Mouse (Mus musculus): ENCODE data around the gene Asb2. TPM values are rescaled to one million over a fixed set of nuclear protein-coding genes. Genes with fewer than 3 reads are reported as not detected.

Asb2 gene
- polyA plus RNA-seq, 1 experiment from 2014 or later, result 0.56 TPM

- H3K4me3 ChIP-seq (replicated peaks), result no peak overlapping the region
- H3K4me2 ChIP-seq, result no peak overlapping the region
- H3K36me3 ChIP-seq (replicated peaks), result no peaks in the 10 kb centered on the region
- H3K9ac ChIP-seq, result no peak overlapping the region
- H3K27ac ChIP-seq, result no peak overlapping the region
- ATAC-seq (ENCODE audit: low FRiP score), result no peak
- peaks cover 6% of the 10 kb centered on the region for H3K9me3 ChIP-seq
- WGBS, result 83% methylated on average over 4 of the region's 4 CpGs
- no peaks in the 10 kb centered on the region for H3K4me1 ChIP-seq
- H3K27me3 ChIP-seq, result no peaks in the 10 kb centered on the region
Observed at GRCm38 (mm10) chr12:103276422-103276821, 79.4 kb downstream of the Asb2 start.

DNA sequence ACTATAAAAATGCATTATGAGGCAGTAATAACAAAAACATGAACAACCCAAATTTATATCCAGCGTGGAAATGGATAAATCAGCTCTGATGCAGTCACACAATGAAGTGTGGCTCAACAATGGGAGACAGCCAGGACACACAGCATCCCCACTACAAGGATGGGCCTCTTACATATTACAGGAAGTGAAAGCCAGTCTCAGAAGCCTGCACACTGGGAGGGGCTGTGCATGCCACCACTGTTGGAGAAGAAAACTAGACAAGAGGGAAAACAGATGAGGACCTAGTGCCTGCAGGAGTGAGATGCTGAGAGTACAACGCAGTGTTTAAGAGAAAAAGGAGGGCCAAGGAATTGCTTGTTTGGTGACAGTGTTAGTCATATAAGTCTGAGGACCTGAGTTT is 82.1 kb downstream of the Asb2 start:
- Histone ChIP-seq H3K27me3 (no peaks in the 10 kb centered on the region), H3K36me3 (replicated peaks) (no peaks in the 10 kb centered on the region), H3K4me3 (replicated peaks) (no peak overlapping the region), H3K9ac (no peak overlapping the region), H3K4me1 (no peaks in the 10 kb centered on the region), H3K4me2 (no peak overlapping the region), H3K9me3 (peaks cover 6% of the 10 kb centered on the region), H3K27ac (no peak overlapping the region)
- no peak for ATAC-seq (ENCODE audit: low FRiP score)
- 99% methylated on average over 2 of the region's 2 CpGs for WGBS

GRCm38 (mm10) chr12:103273051-103273450 is 82.8 kb downstream of the Asb2 start:
- H3K9ac ChIP-seq, result no peak overlapping the region
- 68% methylated on average over 6 of the region's 6 CpGs for WGBS
- H3K9me3 ChIP-seq, result peaks cover 5% of the 10 kb centered on the region
- no peaks in the 10 kb centered on the region for H3K27me3 ChIP-seq
- ATAC-seq (ENCODE audit: low FRiP score), result no peak
- no peaks in the 10 kb centered on the region for H3K36me3 ChIP-seq (replicated peaks)
- no peak overlapping the region for H3K4me3 ChIP-seq (replicated peaks)
- H3K27ac ChIP-seq, result no peak overlapping the region
- no peaks in the 10 kb centered on the region for H3K4me1 ChIP-seq
- H3K4me2 ChIP-seq, result no peak overlapping the region

- Histone ChIP-seq H3K27me3 (no peaks in the 10 kb centered on the region), H3K27ac (no peak overlapping the region), H3K4me1 (no peaks in the 10 kb centered on the region), H3K36me3 (replicated peaks) (no peaks in the 10 kb centered on the region), H3K9ac (no peak overlapping the region), H3K4me2 (no peak overlapping the region), H3K9me3 (no peaks in the 10 kb centered on the region), H3K4me3 (replicated peaks) (no peak overlapping the region)
- no peak for ATAC-seq (ENCODE audit: low FRiP score)
- WGBS, result 85% methylated on average over 3 of the region's 3 CpGs
Observed at GRCm38 (mm10) chr12:103272176-103272575, 83.6 kb downstream of the Asb2 start.

Other genes starting within 250 kb of the Asb2 start
- 0.23 and 0.29 TPM in 2 replicates for gene Prima1, start 113.9 kb downstream of the Asb2 start, polyA plus RNA-seq (2016; fragmentation: Nextera tagmentation; extraction: Ambion mirVana)
- gene Fam181a, start 45.0 kb downstream of the Asb2 start, polyA plus RNA-seq (2016; fragmentation: Nextera tagmentation; extraction: Ambion mirVana), result 14.1 and 17.4 TPM in 2 replicates
- 13.7 and 15.1 TPM in 2 replicates for gene Otub2, start 32.7 kb upstream of the Asb2 start, polyA plus RNA-seq (2016; fragmentation: Nextera tagmentation; extraction: Ambion mirVana)
- gene 9330161L09Rik, start 51.8 kb upstream of the Asb2 start, polyA plus RNA-seq (2016; fragmentation: Nextera tagmentation; extraction: Ambion mirVana), result 0.38 and 0.87 TPM in 2 replicates
- gene Ddx24, start 69.8 kb upstream of the Asb2 start, polyA plus RNA-seq (2016; fragmentation: Nextera tagmentation; extraction: Ambion mirVana), result 127 and 134 TPM in 2 replicates
- 3.7 and 4.0 TPM in 2 replicates for gene Ifi27, start 78.2 kb upstream of the Asb2 start, polyA plus RNA-seq (2016; fragmentation: Nextera tagmentation; extraction: Ambion mirVana)
- gene Ifi27l2a, start 87.7 kb upstream of the Asb2 start, polyA plus RNA-seq (2016; fragmentation: Nextera tagmentation; extraction: Ambion mirVana), result 1.7 and 3.2 TPM in 2 replicates
- gene Ifi27l2b, start 101.2 kb upstream of the Asb2 start, polyA plus RNA-seq (2016; fragmentation: Nextera tagmentation; extraction: Ambion mirVana), result not detected in 2 replicates
- gene Ppp4r4, start 176.3 kb upstream of the Asb2 start, polyA plus RNA-seq (2016; fragmentation: Nextera tagmentation; extraction: Ambion mirVana), result 3.0 and 3.5 TPM in 2 replicates

Data from forebrain, embryonic 12.5 days (tissue).